Mouse (Mus musculus) hindbrain, embryonic 16.5 days (tissue): ENCODE results near the gene Fscn2. TPM values are rescaled to one million over a fixed set of nuclear protein-coding genes. Genes with fewer than 3 reads are reported as not detected.

ENCODE experiments used
- ATAC-seq: fragments of 200-750 bp; cut with Nextera tagmentation; 2 replicates; pipeline ENCODE4 v1.8.0; 2017; ENCODE audit warnings: moderate TSS enrichment, moderate library complexity
- H3K27ac ChIP-seq: fragments of 300-500 bp; sonication (generic); 2 replicates; pipeline ENCODE4 v1.5.1; 2014; ENCODE audit warnings: low read depth, mild to moderate bottlenecking, control low read depth, low read length, moderate library complexity
- H3K27me3 ChIP-seq: fragments of 300-500 bp; sonication (generic); replicated peaks from 2 replicates; pipeline ENCODE4 v1.6.1; 2014; ENCODE audit warnings: low read length; ENCODE audit not compliant: control insufficient read depth, insufficient read depth
- H3K36me3 ChIP-seq: fragments of 300-500 bp; sonication (generic); 2 replicates; pipeline ENCODE4 v1.6.1; 2014; ENCODE audit warnings: mild to moderate bottlenecking, low read length, moderate library complexity, mixed read lengths; ENCODE audit not compliant: control insufficient read depth, insufficient read depth
- H3K4me1 ChIP-seq: fragments of 300-500 bp; sonication (generic); 2 replicates; pipeline ENCODE4 v1.6.1; 2014; ENCODE audit warnings: low read depth, low read length; ENCODE audit not compliant: control insufficient read depth, insufficient read depth
- H3K4me2 ChIP-seq: fragments of 300-500 bp; sonication (generic); 2 replicates; pipeline ENCODE4 v1.6.1; 2014; ENCODE audit warnings: mild to moderate bottlenecking, low read length, control low read depth, moderate library complexity
- H3K4me3 ChIP-seq: fragments of 300-500 bp; sonication (generic); 2 replicates; pipeline ENCODE4 v1.5.1; 2014; ENCODE audit warnings: mild to moderate bottlenecking, low read length, control low read depth, moderate library complexity
- H3K9ac ChIP-seq: fragments of 300-500 bp; sonication (generic); 2 replicates; pipeline ENCODE4 v1.6.1; 2014; ENCODE audit warnings: low read depth, mild to moderate bottlenecking, control low read depth, low read length, moderate library complexity
- H3K9me3 ChIP-seq: fragments of 300-500 bp; sonication (generic); 2 replicates; pipeline ENCODE4 v1.6.1; 2014; ENCODE audit warnings: mild to moderate bottlenecking, low read length, moderate library complexity; ENCODE audit not compliant: control insufficient read depth
- WGBS: fragments of 180-500 bp; shearing (Covaris S2); extraction: QIAGEN DNeasy Blood & Tissue Kit; methylation state at CpG from one replicate; pipeline ENCODE4 v1.1.7; 2014; 5-methylcytosine and 5-hydroxymethylcytosine counted together
- polyA plus RNA-seq: library from polyadenylated mRNA; unstranded; fragments of >200 nt; fragmentation: Nextera tagmentation; extraction: Ambion mirVana; gene quantifications from 2 replicates; pipeline ENCODE4 v1.2.1, GENCODE M21; 2015

Gene Fscn2
- polyA plus RNA-seq, 1 experiment from 2014 or later: 0.66 TPM

- Histone ChIP-seq H3K9me3 (no peaks in the 10 kb centered on the region), H3K4me2 (peak overlapping the region; percentile 85), H3K27ac (peak overlapping the region; percentile 77), H3K4me3 (peak overlapping the region; percentile 65), H3K27me3 (no peaks in the 10 kb centered on the region), H3K4me1 (peaks cover 18% of the 10 kb centered on the region), H3K36me3 (peaks cover 33% of the 10 kb centered on the region), H3K9ac (peak overlapping the region; percentile 88)
- ATAC-seq: peak; percentile 41
- 3% methylated on average over 38 of the region's 40 CpGs for WGBS
Measured at GRCm38 (mm10) chr11:120378031-120378610, 16.8 kb downstream of the Fscn2 start.

GRCm38 (mm10) chr11:120378611-120379540 is 17.5 kb downstream of the Fscn2 start, which contains the start of gene Faap100:
TSS of gene Faap100 (minus strand) at chr11:120378764.
- 9% methylated on average over 53 of the region's 54 CpGs for WGBS
- peak within 1 kb of the TSS; percentile 88 for H3K9ac ChIP-seq
- peak; percentile 85 for ATAC-seq
- peaks cover 25% of the 10 kb centered on the region for H3K36me3 ChIP-seq
- peak within 1 kb of the TSS; percentile 85 for H3K4me2 ChIP-seq
- H3K4me1 ChIP-seq: peaks cover 18% of the 10 kb centered on the region
- H3K27me3 ChIP-seq: no peaks in the 10 kb centered on the region
- H3K4me3 ChIP-seq: peak within 1 kb of the TSS; percentile 65
- peak within 1 kb of the TSS; percentile 77 for H3K27ac ChIP-seq
- H3K9me3 ChIP-seq: no peaks in the 10 kb centered on the region

GRCm38 (mm10) chr11:120380271-120380670 is 18.9 kb downstream of the Fscn2 start:
- WGBS: 98% methylated on average over 3 of the region's 3 CpGs
- Histone ChIP-seq H3K27me3 (no peaks in the 10 kb centered on the region), H3K4me3 (no peak overlapping the region), H3K4me2 (no peak overlapping the region), H3K4me1 (peaks cover 16% of the 10 kb centered on the region), H3K27ac (no peak overlapping the region), H3K9me3 (no peaks in the 10 kb centered on the region), H3K9ac (no peak overlapping the region), H3K36me3 (peaks cover 21% of the 10 kb centered on the region)
- ATAC-seq: no peak

- Histone ChIP-seq H3K27ac (no peak overlapping the region), H3K4me3 (no peak overlapping the region), H3K4me1 (peaks cover 16% of the 10 kb centered on the region), H3K4me2 (no peak overlapping the region), H3K9me3 (no peaks in the 10 kb centered on the region), H3K36me3 (peaks cover 24% of the 10 kb centered on the region), H3K27me3 (no peaks in the 10 kb centered on the region), H3K9ac (no peak overlapping the region)
- WGBS: 93% methylated on average over 4 of the region's 4 CpGs
- ATAC-seq: no peak
Measured at GRCm38 (mm10) chr11:120381157-120381556, 19.8 kb downstream of the Fscn2 start.

GRCm38 (mm10) chr11:120382509-120382908 is 21.2 kb downstream of the Fscn2 start:
- H3K27me3 ChIP-seq: no peaks in the 10 kb centered on the region
- no peak overlapping the region for H3K4me2 ChIP-seq
- no peak overlapping the region for H3K4me3 ChIP-seq
- peaks cover 7% of the 10 kb centered on the region for H3K4me1 ChIP-seq
- WGBS: 94% methylated on average over 9 of the region's 9 CpGs
- no peak overlapping the region for H3K9ac ChIP-seq
- H3K9me3 ChIP-seq: no peaks in the 10 kb centered on the region
- no peak overlapping the region for H3K27ac ChIP-seq
- no peak for ATAC-seq
- peaks cover 23% of the 10 kb centered on the region for H3K36me3 ChIP-seq

GRCm38 (mm10) chr11:120386632-120387031 is 25.3 kb downstream of the Fscn2 start:
- Histone ChIP-seq H3K27ac (no peak overlapping the region), H3K4me3 (no peak overlapping the region), H3K9ac (no peak overlapping the region), H3K4me2 (no peak overlapping the region), H3K27me3 (no peaks in the 10 kb centered on the region), H3K36me3 (peaks cover 29% of the 10 kb centered on the region), H3K9me3 (no peaks in the 10 kb centered on the region), H3K4me1 (no peaks in the 10 kb centered on the region)
- no peak for ATAC-seq
- WGBS: 90% methylated on average over 6 of the region's 6 CpGs

- Histone ChIP-seq H3K4me1 (no peaks in the 10 kb centered on the region), H3K36me3 (peaks cover 29% of the 10 kb centered on the region), H3K4me2 (no peak overlapping the region), H3K4me3 (no peak overlapping the region), H3K9me3 (no peaks in the 10 kb centered on the region), H3K27me3 (no peaks in the 10 kb centered on the region), H3K9ac (no peak overlapping the region; the same call in 1 of the 2 replicates), H3K27ac (no peak overlapping the region)
- 74% methylated on average over 2 of the region's 2 CpGs for WGBS
- no peak for ATAC-seq
Measured at GRCm38 (mm10) chr11:120387157-120387556, 25.8 kb downstream of the Fscn2 start.

GRCm38 (mm10) chr11:120388580-120388979 is 27.2 kb downstream of the Fscn2 start:
- H3K9ac ChIP-seq: no peak overlapping the region
- H3K36me3 ChIP-seq: peaks cover 26% of the 10 kb centered on the region
- no peaks in the 10 kb centered on the region for H3K9me3 ChIP-seq
- no peak overlapping the region for H3K4me2 ChIP-seq
- H3K27me3 ChIP-seq: no peaks in the 10 kb centered on the region
- ATAC-seq: no peak
- WGBS: 89% methylated on average over 9 of the region's 9 CpGs
- no peak overlapping the region for H3K27ac ChIP-seq
- H3K4me3 ChIP-seq: no peak overlapping the region
- H3K4me1 ChIP-seq: no peaks in the 10 kb centered on the region

GRCm38 (mm10) chr11:120395661-120396060 is 34.3 kb downstream of the Fscn2 start:
- no peak for ATAC-seq
- peaks cover 16% of the 10 kb centered on the region for H3K36me3 ChIP-seq
- H3K27ac ChIP-seq: no peak overlapping the region
- no peak overlapping the region for H3K9ac ChIP-seq
- no peaks in the 10 kb centered on the region for H3K4me1 ChIP-seq
- H3K9me3 ChIP-seq: no peaks in the 10 kb centered on the region
- WGBS: 84% methylated on average over 4 of the region's 4 CpGs
- H3K4me3 ChIP-seq: no peak overlapping the region
- H3K27me3 ChIP-seq: no peaks in the 10 kb centered on the region
- no peak overlapping the region for H3K4me2 ChIP-seq
